Mouse (Mus musculus) ES-E14 (cell line): Measurements from ENCODE around the gene Ust. TPM values are rescaled to one million over a fixed set of nuclear protein-coding genes. Genes with fewer than 3 reads are reported as not detected.
A peak's percentile ranks its signal among the peaks of the same experiment; 100 is the strongest.

ENCODE experiments used
- DNase-seq: peaks from one replicate; pipeline ENCODE4 v3.0.0-alpha.2; 2013; ENCODE audit warnings: low read depth, low spot score
- H3K27ac ChIP-seq: 2 replicates; pipeline ENCODE4 v1.5.1; 2012; ENCODE audit warnings: low read depth, mild to moderate bottlenecking, low read length, moderate library complexity, mixed read lengths; ENCODE audit not compliant: poor library complexity, insufficient read depth, severe bottlenecking
- H3K36me3 ChIP-seq: 2 replicates; pipeline ENCODE4 v1.6.1; 2012; ENCODE audit warnings: mild to moderate bottlenecking, low read length, moderate library complexity, mixed read lengths; ENCODE audit not compliant: control insufficient read depth, poor library complexity, insufficient read depth, severe bottlenecking
- H3K4me1 ChIP-seq, 2 experiments: fragments of 150-350 bp in 1 of 2; sonication (generic) in 1 of 2; 2 replicates each; pipeline ENCODE4 v1.6.1; 2012; ENCODE audit warnings: low read length in 2 of 2, mild to moderate bottlenecking in 1 of 2, mixed read lengths in 1 of 2; ENCODE audit not compliant: control insufficient read depth in 2 of 2, insufficient read depth in 2 of 2, poor library complexity in 1 of 2
- H3K4me3 ChIP-seq, 2 experiments: fragments of 150-350 bp in 1 of 2; sonication (generic) in 1 of 2; 2 replicates each; pipeline ENCODE4 v1.5.1; 2012; ENCODE audit warnings: low read length in 2 of 2, low read depth in 1 of 2, mild to moderate bottlenecking in 1 of 2, mixed read lengths in 1 of 2; ENCODE audit not compliant: insufficient read depth in 1 of 2, poor library complexity in 1 of 2, severe bottlenecking in 1 of 2
- H3K9ac ChIP-seq: 2 replicates; pipeline ENCODE4 v1.6.1; 2012; ENCODE audit warnings: low read depth, mild to moderate bottlenecking, low read length, mixed read lengths; ENCODE audit not compliant: poor library complexity, insufficient read depth, severe bottlenecking
- H3K9me3 ChIP-seq: fragments of 150-350 bp; sonication (generic); 2 replicates; pipeline ENCODE4 v1.6.1; 2012; ENCODE audit warnings: low read depth, mild to moderate bottlenecking, low read length; ENCODE audit not compliant: control insufficient read depth, insufficient read depth
- CHD2 ChIP-seq: IDR thresholded peaks from 2 replicates; pipeline ENCODE4 v1.6.1; 2014; ENCODE audit warnings: mild to moderate bottlenecking, low read depth, low read length, inconsistent platforms
- HCFC1 ChIP-seq: IDR thresholded peaks from 2 replicates; pipeline ENCODE4 v1.6.1; 2012; ENCODE audit warnings: low read length, inconsistent platforms, borderline replicate concordance; ENCODE audit not compliant: insufficient read depth
- MAFK ChIP-seq: IDR thresholded peaks from 2 replicates; pipeline ENCODE4 v1.6.1; 2014; ENCODE audit warnings: mild to moderate bottlenecking, low read depth, low read length, inconsistent platforms; ENCODE audit not compliant: insufficient read depth
- ZC3H11A ChIP-seq: IDR thresholded peaks from 2 replicates; pipeline ENCODE4 v1.6.1; 2012; ENCODE audit warnings: low read depth, mild to moderate bottlenecking, inconsistent platforms, low read length, borderline replicate concordance
- ZNF384 ChIP-seq: IDR thresholded peaks from 2 replicates; pipeline ENCODE4 v1.6.1; 2012; ENCODE audit warnings: low read depth, low read length, inconsistent platforms
- in situ Hi-C, 2 experiments: fragments of 600-800 bp; cut with MboI; formaldehyde crosslinking; loops; one replicate each; pipeline ENCODE4 v1.15.1; 2025; ENCODE audit warnings: low sequenced_read_pairs in 2 of 2, inconsistent platforms in 1 of 2; ENCODE audit not compliant: unreplicated experiment in 2 of 2
- total RNA-seq: library from RNA; depleted of rRNA; stranded (reverse); fragments of 300-350 nt; gene quantifications from 2 replicates; pipeline ENCODE4 v1.2.3, GENCODE M21; 2012

Gene Ust
- total RNA-seq, 1 experiment: 4.9 TPM

GRCm38 (mm10) chr10:8259716-8260115 is 258.9 kb downstream of the Ust start:
- TF ChIP-seq CHD2: no peak
- no peaks in the 10 kb centered on the region for H3K4me1 ChIP-seq
- H3K9me3 ChIP-seq: no peaks in the 10 kb centered on the region
- DNase-seq: no peak
- no peaks in the 10 kb centered on the region for H3K36me3 ChIP-seq
- no peak overlapping the region for H3K27ac ChIP-seq
- in situ Hi-C loops: no loop called here
- H3K4me3 ChIP-seq: no peak overlapping the region
- no peak overlapping the region for H3K9ac ChIP-seq

DNA sequence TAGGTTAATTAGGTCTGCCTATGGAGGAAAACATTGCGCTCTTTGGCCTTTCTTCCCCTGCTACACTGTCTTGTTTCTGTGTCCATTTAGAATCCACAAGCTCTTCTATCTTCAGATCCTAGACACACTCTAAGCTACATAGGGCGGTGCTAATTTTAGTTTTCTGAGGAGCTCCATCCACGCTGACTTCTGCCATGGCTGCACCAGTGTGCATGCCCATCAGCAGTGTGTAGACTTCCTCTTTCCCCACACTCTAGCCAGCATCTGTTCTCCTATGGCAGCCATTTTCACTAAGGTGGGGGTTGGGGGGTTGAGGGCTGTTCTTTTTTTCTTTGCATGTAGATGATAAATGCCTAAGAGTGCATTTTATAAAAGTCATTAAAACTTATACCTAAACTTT is 268.6 kb downstream of the Ust start:
- TF ChIP-seq HCFC1: no peak
- no peak for TF ChIP-seq CHD2
- TF ChIP-seq ZNF384: no peak
- no peak for TF ChIP-seq MAFK
- no peak for TF ChIP-seq ZC3H11A
- Histone ChIP-seq H3K4me3 (no peak overlapping the region), H3K36me3 (0 out of 2 replicates have a peak, but pooled peaks cover 2% of the 10 kb centered on the region), H3K27ac (no peak overlapping the region), H3K9me3 (no peaks in the 10 kb centered on the region), H3K9ac (no peak overlapping the region), H3K4me1 (no peaks in the 10 kb centered on the region)
- DNase-seq: no peak
- in situ Hi-C loops: no loop called here

DNA sequence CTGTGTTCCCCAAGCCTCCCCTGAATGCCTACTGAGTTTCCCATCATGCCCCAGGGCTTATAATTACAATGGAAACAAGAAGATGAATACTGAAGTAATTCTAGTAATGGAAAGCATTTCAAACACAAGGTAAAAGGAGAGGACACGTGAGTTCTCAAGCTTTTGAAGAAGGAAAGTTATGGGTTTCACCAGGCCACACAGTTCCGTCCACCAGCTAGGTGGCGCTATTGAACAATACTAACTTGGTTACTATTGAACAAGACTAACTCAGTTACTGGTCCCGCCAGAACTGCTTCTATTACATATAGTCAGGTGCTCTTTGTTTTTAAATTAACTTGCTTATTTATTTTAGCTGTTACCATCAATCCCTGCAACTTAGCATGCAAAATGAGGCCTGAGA is 276.3 kb downstream of the Ust start:
- no peaks in the 10 kb centered on the region for H3K9me3 ChIP-seq
- no peak overlapping the region for H3K9ac ChIP-seq
- in situ Hi-C loops: no loop called here
- no peaks in the 10 kb centered on the region for H3K4me1 ChIP-seq
- no peak overlapping the region for H3K27ac ChIP-seq
- DNase-seq: peak; percentile 63
- TF ChIP-seq ZC3H11A: peak; percentile 58; the same call in 1 of the 2 replicates
- no peak for TF ChIP-seq HCFC1
- 0 out of 2 replicates have a peak, but pooled peaks cover 2% of the 10 kb centered on the region for H3K36me3 ChIP-seq
- H3K4me3 ChIP-seq: no peak overlapping the region

DNA sequence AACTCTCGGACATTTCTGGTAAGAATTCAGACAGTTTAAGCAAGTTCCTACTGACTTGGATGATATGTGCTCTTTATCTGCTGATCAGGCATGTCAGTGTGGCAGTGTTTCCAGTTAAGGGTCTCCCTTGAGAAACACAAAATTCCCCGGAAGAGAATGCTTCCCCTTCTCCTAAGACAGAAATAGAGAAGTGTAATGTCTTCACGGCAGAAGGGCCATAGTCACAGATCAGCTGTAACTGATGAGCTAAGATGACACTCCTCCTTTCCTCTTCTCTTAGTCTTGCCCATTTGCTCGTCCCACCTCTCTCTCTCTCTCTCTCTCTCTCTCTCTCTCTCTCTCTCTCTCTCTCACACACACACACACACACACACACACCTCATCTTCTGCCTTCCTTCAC is 277.9 kb downstream of the Ust start:
- no peak for DNase-seq
- TF ChIP-seq MAFK (no peak), CHD2 (no peak), ZNF384 (no peak), HCFC1 (no peak), ZC3H11A (no peak)
- Histone ChIP-seq H3K4me3 (no peak overlapping the region), H3K4me1 (no peaks in the 10 kb centered on the region), H3K9ac (no peak overlapping the region), H3K36me3 (0 out of 2 replicates have a peak, but pooled peaks cover 2% of the 10 kb centered on the region), H3K27ac (no peak overlapping the region), H3K9me3 (no peaks in the 10 kb centered on the region)
- in situ Hi-C loops: no loop called here

- Histone ChIP-seq H3K36me3 (no peaks in the 10 kb centered on the region), H3K9me3 (no peaks in the 10 kb centered on the region), H3K27ac (no peak overlapping the region), H3K4me1 (no peaks in the 10 kb centered on the region), H3K4me3 (no peak overlapping the region), H3K9ac (no peak overlapping the region)
- DNase-seq: peak; percentile 64
- TF ChIP-seq ZNF384 (no peak), ZC3H11A (peak; percentile 99)
- in situ Hi-C loops: no loop called here
Measured at GRCm38 (mm10) chr10:8240242-8240641, 278.4 kb downstream of the Ust start.
